Mouse (Mus musculus): Measurements from ENCODE around the gene Mfsd4b3.
A peak's percentile ranks its signal among the peaks of the same experiment; 100 is the strongest.
"Not testable (repeated sequence)": the region's sequence is repeated elsewhere in the genome, so short reads cannot be mapped to it uniquely, and the experiment has no call there.

Mfsd4b3 gene

GRCm38 (mm10) chr10:39959761-39960440 is at the start of gene Mfsd4b3:
Gene Mfsd4b3 (minus strand): TSS chr10:39960153.
- peak; percentile 85 to 88 for DNase-seq

- no peak for DNase-seq
Measured at GRCm38 (mm10) chr10:40009591-40009990, 49.6 kb upstream of the Mfsd4b3 start.

GRCm38 (mm10) chr10:40008847-40009246 is 48.9 kb upstream of the Mfsd4b3 start:
- not testable (repeated sequence) for DNase-seq

- DNase-seq: no peak
Measured at GRCm38 (mm10) chr10:40007953-40008352, 48.0 kb upstream of the Mfsd4b3 start.

- DNase-seq: no peak
Measured at GRCm38 (mm10) chr10:40006963-40007362, 47.0 kb upstream of the Mfsd4b3 start.

GRCm38 (mm10) chr10:40000746-40001145 is 40.8 kb upstream of the Mfsd4b3 start:
- DNase-seq: no peak

GRCm38 (mm10) chr10:39991155-39991554 is 31.2 kb upstream of the Mfsd4b3 start:
- DNase-seq: no peak

- DNase-seq: no peak
Measured at GRCm38 (mm10) chr10:39986466-39986865, 26.5 kb upstream of the Mfsd4b3 start, which contains the start of gene Mfsd4b5. Gene Mfsd4b5 (minus strand): TSS chr10:39986646.

GRCm38 (mm10) chr10:39982604-39983003 is 22.7 kb upstream of the Mfsd4b3 start:
- DNase-seq: no peak

GRCm38 (mm10) chr10:39978231-39978630 is 18.3 kb upstream of the Mfsd4b3 start:
- DNase-seq: no peak

GRCm38 (mm10) chr10:39977346-39977745 is 17.4 kb upstream of the Mfsd4b3 start:
- no peak for DNase-seq

GRCm38 (mm10) chr10:39975771-39976170 is 15.8 kb upstream of the Mfsd4b3 start:
- DNase-seq: no peak

GRCm38 (mm10) chr10:39974982-39975381 is 15.0 kb upstream of the Mfsd4b3 start:
- DNase-seq: no peak

GRCm38 (mm10) chr10:39967512-39967911 is 7.6 kb upstream of the Mfsd4b3 start:
- no peak for DNase-seq

GRCm38 (mm10) chr10:39961906-39962305 is 2.0 kb upstream of the Mfsd4b3 start:
- no peak for DNase-seq

- DNase-seq: no peak
Measured at GRCm38 (mm10) chr10:39960441-39960822, 479 bp upstream of the Mfsd4b3 start.

GRCm38 (mm10) chr10:39958266-39958665 is 1.7 kb downstream of the Mfsd4b3 start:
- no peak for DNase-seq

GRCm38 (mm10) chr10:39956340-39956878 is 3.5 kb downstream of the Mfsd4b3 start:
- DNase-seq: no peak

- DNase-seq: no peak
Measured at GRCm38 (mm10) chr10:39955163-39955562, 4.8 kb downstream of the Mfsd4b3 start.

- DNase-seq: no peak
Measured at GRCm38 (mm10) chr10:39949377-39949954, 10.5 kb downstream of the Mfsd4b3 start.

GRCm38 (mm10) chr10:39947195-39947594 is 12.8 kb downstream of the Mfsd4b3 start:
- DNase-seq: not testable (repeated sequence)

GRCm38 (mm10) chr10:39936553-39936952 is 23.4 kb downstream of the Mfsd4b3 start:
- no peak for DNase-seq

- DNase-seq: no peak
Measured at GRCm38 (mm10) chr10:39926616-39927139, 33.3 kb downstream of the Mfsd4b3 start, which contains the start of gene Mfsd4b2. Gene Mfsd4b2 (minus strand): TSS chr10:39926923.

- DNase-seq: not testable (repeated sequence)
Measured at GRCm38 (mm10) chr10:39924556-39924955, 35.4 kb downstream of the Mfsd4b3 start.
